9 mouse cellular contexts compared by ENCODE assay signal in the genomic region with DNA sequence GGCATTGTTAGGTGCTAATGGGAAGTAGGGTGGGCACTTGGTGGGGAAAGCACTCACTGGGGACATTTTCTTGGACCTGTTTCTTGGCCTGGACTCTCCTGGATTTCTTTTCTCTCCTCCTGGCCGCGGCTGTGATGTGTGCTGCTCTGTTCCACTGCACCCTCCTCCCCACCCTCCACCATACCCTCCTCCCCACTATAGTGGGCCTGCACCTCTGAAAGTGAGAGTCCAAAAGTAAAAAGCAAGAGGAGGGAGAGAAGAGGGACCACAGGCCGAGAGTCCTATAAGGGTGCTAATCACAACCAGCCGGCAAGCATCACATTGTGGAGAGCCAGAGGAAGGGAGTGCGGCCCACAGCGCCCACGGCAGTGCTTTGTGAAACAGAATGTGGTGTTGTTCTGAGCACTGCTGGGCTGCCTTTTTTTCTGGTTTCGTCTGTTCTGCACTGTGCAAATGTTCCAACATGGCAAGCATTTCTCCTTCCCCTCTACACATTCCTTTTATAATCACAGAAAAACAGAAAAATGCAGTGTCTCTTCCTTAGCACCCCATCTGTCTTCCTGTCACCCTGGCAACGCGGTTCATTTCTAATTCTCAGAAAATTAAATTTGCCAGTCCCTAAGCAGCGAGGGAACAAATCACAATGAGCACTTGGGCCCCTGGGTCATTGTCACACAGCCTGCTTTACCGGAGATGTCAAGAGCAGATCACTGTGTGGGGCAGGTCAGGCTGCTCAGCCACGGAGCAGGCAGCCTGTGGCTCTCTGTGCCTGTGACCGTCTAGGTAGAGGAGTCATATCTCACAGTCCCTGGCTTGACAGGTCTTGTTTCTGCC. TPM values are rescaled to one million over a fixed set of nuclear protein-coding genes. Genes with fewer than 3 reads are reported as not detected.
DNase-seq lines count a peak whose midpoint lies in the region; ATAC-seq and TF ChIP-seq lines count a peak whose summit lies in the region.
"Had no signal": no experiment of that assay in that cellular context is flagged by ENCODE, and none has a peak within 500 bp of the region (broad histone marks: within the 10 kb centered on the region; RNA-seq: fewer than 3 reads in every experiment).

No protein-coding gene starts in this region.

- no peaks in the 10 kb centered on the region for H3K36me3 ChIP-seq in embryonic facial prominence, embryonic 15.5 days
- H3K36me3 ChIP-seq in midbrain, embryonic 10.5 days: no peaks in the 10 kb centered on the region

- H3K4me1 ChIP-seq in embryonic facial prominence, embryonic 15.5 days: peaks cover 17% of the 10 kb centered on the region
- peaks cover 10% of the 10 kb centered on the region for H3K4me1 ChIP-seq in midbrain, embryonic 10.5 days

- TF ChIP-seq CTCF in layer of hippocampus, adult 2 months (conservative IDR thresholded peaks at IDR 0.05): no peak; the same call in 1 of the 2 replicates

- H3K4me3 ChIP-seq in embryonic facial prominence, embryonic 15.5 days (replicated peaks): no peak overlapping the region
- no peak overlapping the region for H3K4me3 ChIP-seq in layer of hippocampus, adult 2 months
- H3K4me3 ChIP-seq in midbrain, embryonic 10.5 days: no peak overlapping the region

- peak; percentile 64 for ATAC-seq in embryonic facial prominence, embryonic 15.5 days (ENCODE audit: insufficient number of reproducible peaks, low FRiP score, low TSS enrichment, low read depth)

- peak; percentile 55 for DNase-seq in brain, embryonic 18.5 days (ENCODE audit: low read depth, low spot score)
- DNase-seq in layer of hippocampus, adult 2 months (ENCODE audit: low spot score in 2 of 2): peak; percentile 78 to 91
- DNase-seq in midbrain, embryonic 10.5 days (ENCODE audit: low spot score): no peak
- DNase-seq in retina, embryonic 14.5 days (ENCODE audit: low spot score): no peak
- DNase-seq in B cell, adult 2 months: no peak
- DNase-seq in cerebellum, postnatal 25 days: no peak
- no peak for DNase-seq in natural killer cell, adult 2 months (ENCODE audit: low spot score in 2 of 2)
- DNase-seq: cerebellum, adult 18-20 months had no signal

- no peak overlapping the region for H3K4me2 ChIP-seq in embryonic facial prominence, embryonic 15.5 days (replicated peaks)

- H3K9ac ChIP-seq in embryonic facial prominence, embryonic 15.5 days: no peak overlapping the region

- no peaks in the 10 kb centered on the region for H3K9me3 ChIP-seq in embryonic facial prominence, embryonic 15.5 days (replicated peaks)
- H3K9me3 ChIP-seq in midbrain, embryonic 10.5 days (replicated peaks): 0 out of 2 replicates have a peak, but pooled peaks cover 5% of the 10 kb centered on the region

- no peaks in the 10 kb centered on the region for H3K27me3 ChIP-seq in embryonic facial prominence, embryonic 15.5 days
- no peaks in the 10 kb centered on the region for H3K27me3 ChIP-seq in midbrain, embryonic 10.5 days (ENCODE audit: low read depth, poor library complexity, severe bottlenecking)

- WGBS in embryonic facial prominence, embryonic 15.5 days: 30% methylated on average over 14 of the region's 14 CpGs
- WGBS in midbrain, embryonic 10.5 days: 72% methylated on average over 14 of the region's 14 CpGs

- H3K27ac ChIP-seq in embryonic facial prominence, embryonic 15.5 days (replicated peaks): peak overlapping the region; percentile 75
- H3K27ac ChIP-seq in layer of hippocampus, adult 2 months: peak overlapping the region; percentile 95
- peak overlapping the region; percentile 55 for H3K27ac ChIP-seq in midbrain, embryonic 10.5 days (replicated peaks)

RNA-seq across cellular contexts. Expression of a gene that starts 29.5 kb away (rescaled TPM):
- polyA plus RNA-seq in embryonic facial prominence, embryonic 15.5 days (2015; fragmentation: Nextera tagmentation; extraction: Ambion mirVana): 0.48 and 0.87 TPM in 2 replicates
- total RNA-seq in layer of hippocampus, adult 2 months (2021): 10 to 100 TPM; 10.9 to 11.0 TPM
- not detected in 2 replicates for polyA plus RNA-seq in midbrain, embryonic 10.5 days (2016; fragmentation: Nextera tagmentation; extraction: Ambion mirVana)

RNA-seq across cellular contexts. Expression of a gene that starts 43.9 kb away (rescaled TPM):
- 1.4 and 2.1 TPM in 2 replicates for polyA plus RNA-seq in embryonic facial prominence, embryonic 15.5 days (2015; fragmentation: Nextera tagmentation; extraction: Ambion mirVana)
- total RNA-seq in layer of hippocampus, adult 2 months (2021): 10 to 100 TPM; 27.2 to 28.7 TPM
- polyA plus RNA-seq in midbrain, embryonic 10.5 days (2016; fragmentation: Nextera tagmentation; extraction: Ambion mirVana): not detected in 2 replicates

RNA-seq across cellular contexts. Expression of a gene that starts 52.8 kb away (rescaled TPM):
- 88.8 and 94.7 TPM in 2 replicates for polyA plus RNA-seq in embryonic facial prominence, embryonic 15.5 days (2015; fragmentation: Nextera tagmentation; extraction: Ambion mirVana)
- 10 to 100 TPM; 92.0 to 93.2 TPM for total RNA-seq in layer of hippocampus, adult 2 months (2021)
- polyA plus RNA-seq in midbrain, embryonic 10.5 days (2016; fragmentation: Nextera tagmentation; extraction: Ambion mirVana): 111 and 123 TPM in 2 replicates

RNA-seq across cellular contexts. Expression of a gene that starts 55.2 kb away (rescaled TPM):
- polyA plus RNA-seq in embryonic facial prominence, embryonic 15.5 days (2015; fragmentation: Nextera tagmentation; extraction: Ambion mirVana): 16.2 and 16.8 TPM in 2 replicates
- 10 to 100 TPM; 16.2 to 18.8 TPM for total RNA-seq in layer of hippocampus, adult 2 months (2021)
- 16.8 and 18.9 TPM in 2 replicates for polyA plus RNA-seq in midbrain, embryonic 10.5 days (2016; fragmentation: Nextera tagmentation; extraction: Ambion mirVana)

Comparison
In these comparisons a context has a peak if more than half of its experiments do, and no peak if none do; other contexts are left out.
1. DNase-seq: peak in brain, embryonic 18.5 days (single experiment) and layer of hippocampus, adult 2 months (2 of 2); none in midbrain, embryonic 10.5 days (single experiment), retina, embryonic 14.5 days (single experiment), B cell, adult 2 months (0 of 2), cerebellum, postnatal 25 days (0 of 2) and natural killer cell, adult 2 months (0 of 2).
2. Peak in every context shown above with its lines, with median percentiles within 50 percentile points of each other: H3K27ac ChIP-seq.